Mouse (Mus musculus) heart, adult 8-10 months (tissue): Measurements from ENCODE around the gene Cldn7. TPM values are rescaled to one million over a fixed set of nuclear protein-coding genes. Genes with fewer than 3 reads are reported as not detected.

Experiments used
- DNase-seq: peaks from one replicate; pipeline ENCODE4 v3.0.0; 2022; ENCODE audit warnings: low spot score
- total RNA-seq, 4 experiments: library from RNA; stranded (reverse); gene quantifications; 2 replicates each; pipeline ENCODE4 v1.2.4; 2022

Cldn7 gene
- total RNA-seq, 4 experiments from 2014 or later = 1.1 TPM; not detected in 3

DNA sequence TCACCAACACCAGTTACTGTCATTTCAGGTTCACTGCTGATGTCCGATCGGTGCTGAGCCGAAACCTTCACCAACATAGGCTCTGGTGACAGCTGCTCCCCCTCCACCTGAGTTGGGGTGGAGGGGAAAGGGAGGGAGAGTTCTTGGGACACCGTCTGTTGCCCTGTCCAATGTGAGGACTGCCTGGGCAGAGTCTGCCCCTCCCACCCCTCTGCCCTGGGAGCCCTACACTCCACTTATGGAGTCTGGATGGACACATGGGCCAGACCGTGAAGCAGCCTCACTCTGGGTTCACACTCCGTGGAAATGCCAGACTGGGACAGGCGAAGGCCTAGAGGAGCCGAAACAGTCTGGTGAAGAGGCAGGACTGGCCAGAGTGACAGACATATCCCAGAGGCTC is 25.4 kb downstream of the Cldn7 start:
- no peak for DNase-seq

DNA sequence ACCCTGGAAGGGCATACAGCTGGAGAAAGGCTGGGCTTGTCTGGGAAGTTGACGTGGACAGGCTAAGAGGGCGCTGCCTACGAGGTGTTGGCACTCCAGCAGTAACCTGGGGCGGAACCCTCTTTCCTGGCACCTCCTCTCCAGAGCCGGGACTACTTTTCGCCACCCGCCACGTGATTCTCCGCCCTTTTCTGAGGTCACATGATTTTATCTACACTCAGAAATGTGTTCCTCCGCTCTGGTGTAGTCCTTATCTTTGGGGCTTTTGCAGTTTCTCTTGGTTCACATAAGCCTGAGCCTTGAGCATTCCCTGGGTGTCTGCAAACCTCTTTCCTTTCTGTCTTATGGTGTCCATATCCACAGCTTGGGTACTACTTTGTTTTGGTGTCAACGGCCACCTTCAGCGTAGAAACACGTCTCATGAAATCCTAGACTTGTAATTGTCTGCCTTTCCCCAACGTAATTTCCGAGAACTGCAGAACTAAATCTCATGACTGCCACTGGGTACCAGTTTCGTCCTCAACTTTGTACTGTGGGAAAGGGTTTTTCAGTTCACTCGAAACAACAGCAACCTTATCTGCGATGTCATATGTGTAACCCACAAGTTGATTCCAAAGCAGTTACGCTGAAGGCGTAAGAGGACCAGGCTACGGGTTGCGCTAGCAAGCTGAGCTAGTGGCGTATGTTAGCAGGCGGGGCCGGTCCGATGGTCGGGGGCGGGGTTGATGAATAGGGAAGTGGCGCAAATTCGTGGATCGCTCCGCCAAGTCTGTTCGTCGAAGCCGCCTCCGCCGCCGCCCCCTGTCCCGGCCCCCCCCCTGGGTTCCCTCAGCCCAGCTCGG is 26.5 kb downstream of the Cldn7 start, which contains the start of gene Gabarap:
Gene Gabarap (plus strand): TSS at position 294 of the 842 bp plus-strand sequence.
- peak; percentile 98 for DNase-seq

DNA sequence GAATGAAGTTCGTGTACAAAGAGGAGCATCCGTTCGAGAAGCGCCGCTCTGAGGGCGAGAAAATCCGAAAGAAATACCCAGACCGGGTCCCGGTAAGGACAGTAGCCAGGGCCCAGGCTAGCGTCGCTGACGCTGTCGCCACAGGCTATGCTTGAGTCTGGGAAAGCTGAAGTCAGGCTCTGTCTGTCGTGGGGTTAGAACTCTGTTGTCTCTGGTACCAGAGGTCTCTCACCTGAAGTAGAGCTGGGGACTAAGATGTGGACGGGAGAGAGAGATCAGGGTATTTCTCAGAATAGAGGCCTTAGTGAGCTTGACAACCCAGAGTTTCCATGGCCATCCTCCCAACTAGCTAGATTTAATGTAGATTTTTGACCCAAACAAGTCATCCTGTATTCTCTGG is 27.1 kb downstream of the Cldn7 start:
- no peak for DNase-seq

DNA sequence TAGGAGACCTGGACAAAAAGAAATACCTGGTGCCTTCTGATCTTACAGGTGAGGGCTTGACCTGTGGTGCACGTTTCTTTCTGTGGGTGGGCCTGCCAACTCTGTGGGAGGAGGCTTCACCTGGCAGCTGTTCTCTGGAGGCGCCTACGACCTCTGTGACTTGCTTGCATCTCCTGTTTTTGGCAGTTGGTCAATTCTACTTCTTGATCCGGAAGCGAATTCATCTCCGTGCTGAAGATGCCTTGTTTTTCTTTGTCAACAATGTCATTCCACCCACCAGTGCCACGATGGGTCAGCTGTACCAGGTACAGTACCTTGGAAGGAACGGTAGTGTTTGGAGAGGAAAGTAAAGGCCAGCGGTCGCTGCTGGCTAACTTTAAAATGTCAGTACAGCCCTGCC is 27.8 kb downstream of the Cldn7 start:
- DNase-seq = no peak

DNA sequence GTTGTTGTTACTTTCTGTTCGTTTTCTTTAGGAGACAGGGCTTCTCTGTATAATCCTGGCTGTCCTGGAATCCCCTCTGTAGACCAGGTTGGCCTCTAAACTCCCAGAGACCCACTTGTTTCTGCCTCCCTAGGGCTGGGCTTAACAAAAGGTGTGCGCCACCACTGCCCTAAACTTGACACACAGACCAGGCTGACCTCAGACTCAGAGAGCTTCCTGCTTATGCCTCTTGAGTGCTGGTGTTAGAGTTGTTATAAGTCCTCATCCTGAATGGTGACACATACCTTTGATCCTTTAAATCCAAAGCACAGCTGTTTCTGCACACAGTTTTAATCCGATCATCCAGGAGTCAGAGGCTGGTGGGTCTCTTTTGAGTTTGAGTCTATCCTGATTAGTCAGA is 28.4 kb downstream of the Cldn7 start:
- DNase-seq = no peak

DNA sequence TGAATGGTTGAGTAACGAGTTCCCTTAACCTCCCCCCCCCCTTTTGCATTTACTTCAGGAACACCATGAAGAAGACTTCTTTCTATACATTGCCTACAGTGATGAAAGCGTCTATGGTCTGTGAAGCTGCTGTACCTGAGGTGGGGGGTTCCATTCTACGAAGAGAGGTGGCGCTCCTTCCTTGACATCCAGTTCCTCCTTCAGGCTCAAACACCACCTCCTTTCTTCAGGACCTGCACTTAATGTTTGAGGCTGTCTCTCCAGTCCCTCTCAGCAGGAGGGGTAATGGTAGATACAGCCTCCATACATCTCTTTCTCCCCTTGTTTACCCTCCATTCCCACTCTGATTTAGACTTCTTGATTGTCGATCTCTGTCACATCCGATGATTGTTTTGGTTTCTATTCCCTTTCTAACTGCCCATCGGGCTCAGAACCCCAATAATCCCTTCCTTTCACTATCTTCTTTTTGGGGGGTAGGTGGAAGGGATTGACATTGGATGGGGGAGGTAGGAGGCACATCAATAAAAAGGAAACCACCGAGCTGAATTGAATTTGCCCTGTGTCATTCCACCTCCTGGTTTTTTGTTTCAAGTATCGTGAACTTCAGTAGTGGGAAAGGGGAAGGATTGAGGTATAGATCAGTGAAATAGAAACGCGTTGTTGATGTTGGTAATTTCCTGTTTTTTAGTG is 30.0 kb downstream of the Cldn7 start:
- DNase-seq = no peak

DNA sequence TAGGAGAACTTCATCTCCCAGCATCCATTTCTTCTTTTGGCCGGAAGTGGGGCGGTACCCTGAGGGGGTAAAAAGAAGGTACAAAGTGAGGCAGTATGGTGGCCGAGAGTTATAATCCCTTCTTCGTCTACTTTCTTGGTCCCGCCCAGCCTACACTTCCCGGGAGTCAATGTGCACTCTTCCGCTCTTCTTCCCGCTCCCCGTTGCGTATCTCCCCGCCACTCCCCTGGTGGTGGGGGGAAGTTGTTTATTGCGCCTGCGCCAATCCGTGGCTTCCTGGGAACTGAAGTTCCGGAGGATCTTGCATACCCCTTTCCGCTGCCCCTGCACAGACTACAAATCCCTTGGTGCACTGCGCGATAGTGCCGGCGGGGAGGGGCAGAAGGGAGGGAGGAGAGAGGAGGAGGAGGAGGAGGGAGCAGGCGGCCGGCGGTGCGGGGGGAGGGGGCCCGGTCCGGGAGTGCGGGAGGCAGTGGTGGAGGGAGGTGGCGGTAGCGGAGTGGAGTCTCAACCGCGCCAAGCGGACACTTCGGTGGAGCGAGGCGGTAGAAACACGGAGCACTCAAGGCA is 30.9 kb downstream of the Cldn7 start, which contains the start of gene Phf23:
Gene Phf23 (plus strand): TSS at position 387 of the 570 bp plus-strand sequence.
- peak; percentile 99 for DNase-seq

DNA sequence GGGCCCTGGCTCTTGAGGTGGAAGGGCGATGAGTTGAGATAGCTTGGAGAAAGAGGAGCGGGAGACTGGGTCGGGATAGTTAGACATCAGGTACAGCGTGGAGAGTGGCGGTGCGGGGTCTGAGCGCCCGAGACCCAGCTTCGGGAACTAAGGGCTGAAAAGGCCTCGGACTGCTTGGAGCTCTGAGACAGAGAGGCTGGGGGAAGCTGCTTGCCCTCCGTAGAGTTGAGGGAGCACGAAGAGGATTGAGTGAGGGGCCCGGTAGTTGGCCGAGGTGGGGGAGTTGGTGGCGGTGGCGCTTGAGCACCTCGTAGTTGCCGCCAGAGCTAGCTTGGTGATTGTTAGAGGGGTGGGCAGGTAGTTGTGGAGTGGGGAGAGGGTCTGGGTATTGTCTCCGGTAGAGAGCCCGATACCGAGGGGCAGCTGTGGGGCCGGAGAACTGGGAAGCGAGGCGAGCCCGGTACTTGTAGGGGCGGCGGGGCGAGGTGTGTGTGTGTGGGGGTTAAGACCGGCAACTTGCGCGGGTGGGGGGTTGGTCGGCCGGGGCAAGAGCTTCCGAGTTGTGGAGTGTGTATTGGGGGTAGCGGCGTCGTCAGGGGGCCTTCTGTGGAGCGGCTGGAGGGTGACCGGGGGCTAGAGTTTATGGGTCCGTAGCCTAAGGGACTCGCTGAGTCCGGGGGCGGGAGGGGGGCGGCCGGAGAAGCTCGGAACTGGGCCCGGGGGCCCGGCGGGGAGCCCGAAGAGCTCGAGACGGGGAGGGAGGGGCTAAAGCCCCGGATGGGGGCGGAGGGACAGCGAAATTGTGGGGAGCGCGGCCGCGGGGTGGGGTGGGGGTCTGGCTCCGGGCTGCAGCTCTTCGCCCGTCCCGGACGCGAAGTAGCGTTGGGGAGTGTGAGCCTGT is 31.8 kb downstream of the Cldn7 start:
- DNase-seq = no peak

DNA sequence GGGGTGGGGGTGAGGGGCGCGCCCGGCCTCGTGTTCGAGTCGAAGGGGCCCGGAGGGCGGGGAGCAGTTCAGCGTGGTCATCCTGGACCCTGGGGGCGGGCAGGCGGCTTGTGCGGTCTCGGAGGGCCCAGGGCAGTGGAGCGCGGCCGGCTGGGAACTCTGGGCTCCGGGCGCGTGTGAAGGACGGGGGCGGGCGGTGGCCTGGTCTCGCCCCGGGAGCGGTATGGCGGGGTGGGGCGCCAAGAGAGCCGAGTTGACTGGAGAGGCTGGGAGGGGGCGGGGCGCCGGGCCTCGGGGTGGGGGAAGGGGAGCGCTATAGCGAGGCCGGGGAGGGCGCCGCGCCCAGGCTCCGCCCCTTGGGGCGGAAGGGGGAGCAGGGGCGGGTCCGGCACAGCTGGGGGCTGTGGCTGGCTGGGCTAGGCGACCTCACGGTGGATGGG is 32.5 kb downstream of the Cldn7 start:
- peak; percentile 82 for DNase-seq

DNA sequence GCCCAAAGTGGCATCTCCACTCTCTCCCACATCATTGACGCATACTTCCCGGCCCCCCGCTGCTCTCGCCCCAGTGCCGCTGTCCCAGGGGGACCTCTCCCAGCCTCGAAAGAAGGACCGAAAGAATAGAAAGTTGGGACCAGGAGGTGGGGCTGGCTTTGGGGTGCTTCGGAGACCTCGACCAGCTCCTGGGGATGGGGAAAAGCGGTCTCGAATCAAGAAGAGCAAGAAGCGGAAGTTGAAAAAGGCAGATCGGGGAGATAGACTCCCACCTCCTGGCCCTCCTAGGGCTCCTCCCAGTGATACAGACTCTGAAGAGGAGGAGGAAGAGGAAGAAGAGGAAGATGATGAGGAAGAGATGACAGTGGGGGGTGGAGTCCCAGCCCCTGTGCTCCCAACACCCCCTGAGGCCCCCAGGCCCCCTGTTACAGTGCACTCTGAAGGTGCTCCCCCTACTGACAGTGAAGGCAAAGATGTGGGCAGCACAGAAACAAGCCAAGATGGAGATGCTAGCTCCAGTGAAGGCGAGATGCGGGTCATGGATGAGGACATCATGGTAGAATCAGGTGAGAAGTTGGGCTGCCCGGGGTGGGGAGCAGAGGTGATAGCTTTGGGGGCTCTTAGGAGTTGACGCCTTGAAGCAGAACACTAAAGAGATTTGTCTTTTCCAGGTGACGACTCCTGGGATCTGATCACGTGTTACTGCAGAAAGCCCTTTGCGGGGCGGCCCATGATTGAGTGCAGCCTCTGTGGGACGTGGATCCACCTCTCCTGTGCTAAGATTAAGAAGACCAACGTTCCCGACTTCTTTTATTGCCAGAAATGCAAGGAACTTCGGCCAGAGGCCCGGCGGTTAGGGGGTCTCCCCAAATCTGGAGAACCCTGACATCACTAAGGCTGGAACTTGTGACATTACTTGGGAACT is 34.2 kb downstream of the Cldn7 start:
- DNase-seq = no peak

DNA sequence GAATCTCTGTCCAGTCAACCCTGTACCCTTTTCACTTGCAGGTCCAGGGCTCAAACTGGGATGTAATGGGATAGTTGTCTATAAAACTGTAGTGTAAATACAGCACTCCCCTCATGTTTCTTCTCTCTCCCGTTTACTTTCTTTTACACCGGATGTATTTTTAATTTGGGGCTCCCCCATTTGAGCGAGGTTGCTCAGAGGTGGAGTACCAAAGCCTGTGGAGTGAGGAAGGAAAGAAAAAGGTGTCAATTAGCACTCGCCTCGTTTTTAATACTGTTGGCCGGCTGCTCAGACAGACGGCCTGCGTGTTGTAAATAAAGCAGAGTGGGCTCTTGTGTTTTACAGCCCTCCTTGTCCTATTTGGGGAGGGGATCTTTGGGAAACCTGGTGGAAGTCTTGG is 35.1 kb downstream of the Cldn7 start:
- DNase-seq = no peak

DNA sequence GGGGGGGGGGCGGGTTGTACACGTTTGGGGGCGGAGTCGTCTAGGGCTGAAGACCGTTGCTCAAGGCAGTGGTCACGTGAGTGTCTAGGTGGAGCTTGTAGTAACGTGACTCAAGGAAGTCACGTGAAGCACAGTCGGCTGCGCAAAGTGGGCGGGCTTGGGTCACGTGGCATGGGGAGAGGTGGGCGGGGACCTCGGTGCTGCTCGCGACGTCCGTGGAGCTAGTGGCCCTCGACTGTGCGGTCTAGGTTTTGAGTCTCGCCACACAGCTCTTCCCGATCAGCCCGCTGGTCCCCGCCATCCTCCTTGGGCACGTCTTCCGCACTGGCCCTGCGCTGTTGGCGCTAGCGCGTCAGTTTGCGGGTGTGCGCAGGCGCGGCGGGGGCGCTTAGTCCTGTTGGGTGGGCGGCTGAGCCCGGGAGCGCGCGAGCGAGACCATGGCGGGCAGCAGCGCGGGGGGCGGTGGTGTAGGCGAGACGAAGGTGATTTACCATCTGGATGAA is 35.9 kb downstream of the Cldn7 start, which contains the start of gene Dvl2:
Gene Dvl2 (plus strand): TSS at position 200 of the 503 bp plus-strand sequence.
- peak; percentile 91 for DNase-seq

DNA sequence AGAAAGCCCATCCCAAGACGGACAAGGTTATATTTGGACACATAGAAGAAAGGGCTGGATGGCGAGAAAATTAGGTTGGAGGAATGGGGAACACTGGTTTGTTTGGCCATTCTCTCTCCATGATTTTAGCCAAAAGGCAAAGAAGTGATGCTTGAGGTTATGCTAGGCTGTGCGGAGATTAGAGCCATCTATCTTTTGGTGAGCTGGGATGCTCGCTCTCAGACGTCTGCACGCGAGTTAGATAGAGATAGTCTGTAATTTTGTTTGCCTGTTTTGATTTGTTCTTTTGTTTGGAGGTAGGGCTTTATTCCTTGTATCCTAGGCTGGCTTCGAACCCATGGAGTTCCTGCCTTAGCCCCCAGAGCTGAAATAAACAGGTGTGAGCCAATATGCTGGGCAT is 36.6 kb downstream of the Cldn7 start:
- no peak for DNase-seq

DNA sequence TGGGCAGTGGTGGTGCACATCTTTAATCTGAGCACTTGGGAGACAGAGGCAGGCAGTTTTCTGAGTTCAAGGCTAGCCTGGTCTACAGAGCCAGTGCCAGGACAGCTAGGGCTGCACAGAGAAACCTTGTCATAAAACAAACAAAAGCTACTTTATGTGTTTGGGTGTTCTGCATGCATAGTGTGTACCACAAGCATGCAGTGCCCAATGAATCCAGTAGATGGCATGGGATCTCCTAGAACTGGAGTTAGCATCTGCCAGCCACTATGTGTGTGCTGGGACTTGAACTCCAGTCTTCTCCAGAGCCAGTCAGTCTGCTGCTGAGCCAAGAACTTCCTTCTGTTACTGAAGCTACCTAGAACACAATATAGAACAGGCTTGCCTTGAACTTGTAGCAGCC is 37.3 kb downstream of the Cldn7 start:
- no peak for DNase-seq

DNA sequence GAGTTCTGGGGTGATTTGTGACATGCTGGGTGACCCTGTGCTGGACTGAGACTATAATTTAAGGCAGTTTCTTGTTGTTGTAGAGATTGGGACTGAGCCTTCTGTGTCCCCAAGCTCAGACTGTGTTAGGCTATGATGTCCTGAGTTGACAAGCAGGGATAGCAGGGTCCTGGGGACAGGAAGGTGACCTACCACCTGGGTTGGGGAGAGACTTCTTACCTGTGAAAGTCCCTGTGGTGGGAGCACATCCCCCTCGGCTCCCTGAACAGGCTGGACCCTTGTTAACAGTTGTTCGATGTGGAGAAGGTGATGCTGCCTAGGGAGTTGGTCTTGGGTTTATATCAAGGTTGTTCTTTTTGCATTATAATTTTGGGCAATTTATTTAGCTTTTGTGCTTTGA is 37.9 kb downstream of the Cldn7 start:
- DNase-seq = no peak

DNA sequence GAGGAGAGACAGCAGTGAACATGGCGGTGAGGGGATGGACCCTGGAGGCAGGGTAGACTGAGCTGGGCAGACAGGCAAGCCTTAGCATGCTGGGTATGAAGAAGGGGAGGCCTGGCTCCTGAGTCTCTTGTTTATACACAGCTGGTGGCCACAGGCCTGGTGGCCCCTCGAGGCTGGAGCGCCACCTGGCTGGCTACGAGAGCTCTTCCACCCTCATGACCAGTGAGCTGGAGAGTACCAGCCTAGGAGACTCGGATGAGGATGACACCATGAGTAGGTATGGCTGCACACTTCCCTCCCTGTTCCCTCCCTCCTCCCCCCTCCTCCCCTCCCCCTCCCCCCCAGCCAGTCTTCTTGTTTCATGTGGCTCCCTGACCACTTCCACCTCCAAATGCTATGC is 40.9 kb downstream of the Cldn7 start:
- DNase-seq = no peak

DNA sequence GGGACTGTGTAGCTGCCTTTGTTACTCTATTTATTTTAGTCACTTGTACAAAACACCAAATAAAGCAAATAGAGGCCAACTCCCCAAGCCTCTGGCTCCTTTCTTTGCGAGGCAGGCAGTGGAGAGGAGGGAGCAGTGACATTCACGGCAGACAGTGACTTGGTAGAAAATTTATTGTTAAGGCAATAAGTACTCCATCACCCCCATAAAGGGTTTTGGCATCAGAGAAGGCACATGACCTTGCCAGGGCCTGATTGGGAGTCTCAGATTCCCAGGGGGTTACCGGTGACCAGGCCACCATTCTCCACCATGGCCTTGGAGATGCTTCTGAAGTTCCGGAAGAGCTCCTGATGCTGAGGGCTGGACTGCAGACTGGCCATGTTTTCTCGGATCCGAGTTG is 45.5 kb downstream of the Cldn7 start:
- no peak for DNase-seq

DNA sequence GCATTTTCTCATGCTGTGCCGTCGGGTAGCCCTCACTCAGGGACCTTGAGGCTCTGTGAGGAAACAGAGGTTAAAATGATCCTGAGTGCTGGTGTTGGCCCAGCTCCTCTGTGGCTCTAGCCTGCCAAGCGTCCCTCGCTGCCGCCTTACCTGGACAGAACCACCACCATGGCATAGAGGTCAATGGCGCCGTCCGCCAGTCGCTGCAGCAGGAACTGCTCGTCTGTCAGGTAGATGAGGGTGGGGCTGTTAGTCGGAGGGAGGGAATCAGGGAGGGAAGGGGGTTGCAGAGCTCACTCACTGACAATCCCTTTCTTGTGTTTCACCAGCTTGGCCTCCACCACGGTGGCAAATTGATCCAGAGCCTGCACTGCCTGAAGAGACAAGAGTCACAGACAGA is 46.0 kb downstream of the Cldn7 start:
- no peak for DNase-seq

DNA sequence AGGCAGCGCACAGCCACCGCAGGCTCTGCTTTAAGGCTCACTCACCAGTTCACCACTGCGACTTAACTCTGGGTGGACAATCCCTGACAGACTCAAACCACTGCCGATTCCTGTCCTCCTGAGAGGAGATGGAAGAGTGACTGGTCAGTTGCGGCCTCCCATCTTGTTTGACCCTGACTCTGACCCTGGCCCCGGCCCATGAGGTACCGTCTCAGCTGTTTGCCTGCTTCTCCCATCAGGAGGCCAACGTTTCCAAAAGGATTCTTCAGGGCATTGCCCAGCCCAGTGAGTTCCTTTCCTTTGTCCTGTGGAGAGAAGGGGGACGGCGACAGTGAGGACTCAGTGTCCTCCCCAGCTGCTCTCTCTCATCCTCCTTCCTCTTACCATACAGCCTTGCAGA is 46.4 kb downstream of the Cldn7 start:
- DNase-seq = no peak

DNA sequence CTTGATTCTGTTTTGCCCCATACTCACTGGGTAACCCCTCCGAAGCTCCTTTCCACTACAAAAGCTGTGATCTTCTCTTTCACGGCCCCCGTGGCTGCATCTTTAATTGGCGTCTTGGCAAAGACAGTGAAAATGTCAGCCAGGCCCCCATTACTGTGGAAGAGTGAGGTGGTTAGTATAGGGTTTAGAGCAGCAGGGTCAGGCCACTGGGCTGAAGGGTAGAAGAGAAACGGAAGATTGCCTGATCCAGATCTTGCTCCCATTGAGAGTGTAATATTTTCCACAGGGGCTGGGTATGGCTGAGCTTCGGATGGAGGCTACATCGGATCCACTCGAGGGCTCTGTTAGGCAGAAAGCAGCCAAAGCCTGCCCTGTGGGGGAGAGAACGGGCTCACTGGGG is 48.4 kb downstream of the Cldn7 start:
- DNase-seq = no peak
